Mouse (Mus musculus) heart, postnatal 4 days (tissue): ENCODE measurements around the gene Sh3pxd2a. TPM values are rescaled to one million over a fixed set of nuclear protein-coding genes. Genes with fewer than 3 reads are reported as not detected.
A peak's percentile ranks its signal among the peaks of the same experiment; 100 is the strongest.

Experiments used
- DNase-seq: peaks from one replicate; pipeline ENCODE4 v3.0.0; 2021
- total RNA-seq, 2 experiments: library from RNA; stranded (reverse); gene quantifications; 2 replicates each; pipeline ENCODE4 v1.2.3; 2021

Gene Sh3pxd2a
- total RNA-seq, 2 experiments from 2014 or later, result 91.0 to 95.1 TPM

- DNase-seq, result peak; percentile 75
Observed at GRCm38 (mm10) chr19:47330743-47331227, 133.4 kb downstream of the Sh3pxd2a start.

- DNase-seq, result no peak
Observed at GRCm38 (mm10) chr19:47329102-47329501, 135.1 kb downstream of the Sh3pxd2a start.

GRCm38 (mm10) chr19:47327896-47328882, 136.0 kb downstream of the Sh3pxd2a start:
- peak; percentile 43 for DNase-seq

- DNase-seq, result peak; percentile 71
Observed at GRCm38 (mm10) chr19:47325881-47326280, 138.3 kb downstream of the Sh3pxd2a start.

- DNase-seq, result no peak
Observed at GRCm38 (mm10) chr19:47323096-47323849, 140.9 kb downstream of the Sh3pxd2a start.

GRCm38 (mm10) chr19:47320331-47320668, 143.9 kb downstream of the Sh3pxd2a start:
- DNase-seq, result peak; percentile 85

GRCm38 (mm10) chr19:47319521-47320330, 144.5 kb downstream of the Sh3pxd2a start:
- DNase-seq, result peak; percentile 30

- DNase-seq, result peak; percentile 50
Observed at GRCm38 (mm10) chr19:47319061-47319460, 145.1 kb downstream of the Sh3pxd2a start.

- DNase-seq, result peak; percentile 82
Observed at GRCm38 (mm10) chr19:47317063-47317938, 146.9 kb downstream of the Sh3pxd2a start.

- DNase-seq, result peak; percentile 59
Observed at GRCm38 (mm10) chr19:47316288-47317062, 147.7 kb downstream of the Sh3pxd2a start.

- DNase-seq, result no peak
Observed at GRCm38 (mm10) chr19:47315917-47316265, 148.3 kb downstream of the Sh3pxd2a start.

GRCm38 (mm10) chr19:47315091-47315916, 148.9 kb downstream of the Sh3pxd2a start:
- no peak for DNase-seq

GRCm38 (mm10) chr19:47314076-47314941, 149.9 kb downstream of the Sh3pxd2a start:
- DNase-seq, result peak; percentile 83

- DNase-seq, result peak; percentile 74
Observed at GRCm38 (mm10) chr19:47313387-47314075, 150.7 kb downstream of the Sh3pxd2a start.

GRCm38 (mm10) chr19:47311162-47311561, 153.0 kb downstream of the Sh3pxd2a start:
- no peak for DNase-seq

GRCm38 (mm10) chr19:47309824-47310223, 154.4 kb downstream of the Sh3pxd2a start:
- DNase-seq, result no peak

GRCm38 (mm10) chr19:47306917-47307315, 157.3 kb downstream of the Sh3pxd2a start:
- DNase-seq, result no peak
